Mouse (Mus musculus) embryo, embryonic 10.5 days (tissue): Measurements from ENCODE around the gene Ccdc181.

Experiments
- DNase-seq: peaks from one replicate; pipeline ENCODE4 v3.0.0-alpha.2; 2015; ENCODE audit warnings: low spot score

Gene Ccdc181

GRCm38 (mm10) chr1:164287406-164287805 lies 12.0 kb downstream of the Ccdc181 start:
- no peak for DNase-seq

GRCm38 (mm10) chr1:164292040-164292439 lies 16.7 kb downstream of the Ccdc181 start:
- no peak for DNase-seq

- no peak for DNase-seq
These were observed 18.7 kb downstream of the Ccdc181 start for GRCm38 (mm10) chr1:164294071-164294470.

GRCm38 (mm10) chr1:164296473-164296872 lies 21.1 kb downstream of the Ccdc181 start:
- no peak for DNase-seq

GRCm38 (mm10) chr1:164301949-164302348 lies 26.6 kb downstream of the Ccdc181 start:
- DNase-seq, result no peak

- DNase-seq, result no peak
These were observed 28.4 kb downstream of the Ccdc181 start, which contains the start of gene Nme7 for GRCm38 (mm10) chr1:164303821-164304220. Nme7 (plus strand) TSS chr1:164304121.

GRCm38 (mm10) chr1:164307124-164307751 lies 31.9 kb downstream of the Ccdc181 start, which contains the start of gene Blzf1:
Blzf1 (minus strand) TSS chr1:164307489.
- peak; percentile 100 for DNase-seq

GRCm38 (mm10) chr1:164307922-164308321 lies 32.5 kb downstream of the Ccdc181 start:
- no peak for DNase-seq

- no peak for DNase-seq
These were observed 38.7 kb downstream of the Ccdc181 start for GRCm38 (mm10) chr1:164314085-164314484.

GRCm38 (mm10) chr1:164315266-164315665 lies 39.9 kb downstream of the Ccdc181 start:
- peak; percentile 42 for DNase-seq

- DNase-seq, result peak; percentile 86
These were observed 41.3 kb downstream of the Ccdc181 start for GRCm38 (mm10) chr1:164316697-164317096.

GRCm38 (mm10) chr1:164317261-164317660 lies 41.9 kb downstream of the Ccdc181 start:
- DNase-seq, result no peak

GRCm38 (mm10) chr1:164318474-164318873 lies 43.1 kb downstream of the Ccdc181 start:
- no peak for DNase-seq

- no peak for DNase-seq
These were observed 44.3 kb downstream of the Ccdc181 start for GRCm38 (mm10) chr1:164319542-164320140.

- no peak for DNase-seq
These were observed 45.3 kb downstream of the Ccdc181 start for GRCm38 (mm10) chr1:164320731-164321130.

GRCm38 (mm10) chr1:164321408-164321807 lies 46.0 kb downstream of the Ccdc181 start:
- DNase-seq, result no peak

GRCm38 (mm10) chr1:164322987-164323650 lies 47.7 kb downstream of the Ccdc181 start:
- no peak for DNase-seq

- DNase-seq, result no peak
These were observed 48.8 kb downstream of the Ccdc181 start for GRCm38 (mm10) chr1:164324221-164324620.

GRCm38 (mm10) chr1:164324878-164325277 lies 49.5 kb downstream of the Ccdc181 start:
- no peak for DNase-seq

- no peak for DNase-seq
These were observed 51.3 kb downstream of the Ccdc181 start for GRCm38 (mm10) chr1:164326600-164327155.

- DNase-seq, result no peak
These were observed 52.4 kb downstream of the Ccdc181 start for GRCm38 (mm10) chr1:164327764-164328163.

GRCm38 (mm10) chr1:164332559-164332958 lies 57.2 kb downstream of the Ccdc181 start:
- DNase-seq, result no peak

GRCm38 (mm10) chr1:164335435-164335834 lies 60.0 kb downstream of the Ccdc181 start:
- no peak for DNase-seq
